Mouse (Mus musculus): ENCODE measurements around the gene Tbl1x. TPM values are rescaled to one million over a fixed set of nuclear protein-coding genes. Genes with fewer than 3 reads are reported as not detected.

The Tbl1x gene
- polyA plus RNA-seq, 3 experiments from 2014 or later, result 25.4 to 31.4 (median 27.7) TPM

GRCm38 (mm10) chrX:77544550-77544949 lies 33.7 kb downstream of the Tbl1x start:
- ATAC-seq, result no peak

DNA sequence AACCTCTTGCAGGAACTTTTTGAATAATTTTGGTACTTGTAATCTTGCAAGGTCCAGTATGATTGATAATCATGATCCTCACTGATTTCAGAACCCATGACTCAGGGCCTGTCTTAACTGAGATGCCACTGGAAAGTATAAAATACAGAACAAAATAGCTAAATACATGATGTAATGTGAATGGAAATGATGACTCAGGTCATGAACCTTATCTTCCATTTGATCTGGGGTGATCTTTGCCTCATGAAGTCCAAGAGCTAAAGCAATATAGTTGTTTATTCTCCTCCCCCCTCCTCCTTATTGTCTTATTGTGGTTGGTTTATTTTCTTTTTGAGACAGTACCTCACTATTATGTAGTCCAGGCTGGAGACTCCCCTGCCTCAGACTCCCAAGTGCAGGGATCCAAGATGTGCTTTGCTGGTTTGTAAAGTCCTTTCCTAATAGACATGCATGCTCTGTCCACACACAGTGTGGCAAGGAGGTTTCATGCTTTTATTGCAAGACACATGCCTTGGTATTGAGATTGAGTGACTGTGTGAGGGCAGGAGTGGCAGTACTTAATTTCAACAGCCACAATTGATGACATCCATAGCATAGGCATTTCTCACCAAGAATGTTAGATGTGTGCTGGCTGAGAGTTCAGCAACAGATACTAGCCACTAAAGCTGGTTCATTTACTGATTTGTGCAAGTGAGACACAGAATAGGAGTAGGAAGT lies 34.7 kb downstream of the Tbl1x start:
- peak; percentile 37 for ATAC-seq

GRCm38 (mm10) chrX:77546448-77546847 lies 35.6 kb downstream of the Tbl1x start:
- ATAC-seq, result peak; percentile 42

- no peak for ATAC-seq
These were observed 38.1 kb downstream of the Tbl1x start for GRCm38 (mm10) chrX:77548951-77549350.

- ATAC-seq, result no peak
These were observed 39.6 kb downstream of the Tbl1x start for GRCm38 (mm10) chrX:77550388-77550787.

GRCm38 (mm10) chrX:77551306-77551705 lies 40.5 kb downstream of the Tbl1x start:
- ATAC-seq, result no peak

DNA sequence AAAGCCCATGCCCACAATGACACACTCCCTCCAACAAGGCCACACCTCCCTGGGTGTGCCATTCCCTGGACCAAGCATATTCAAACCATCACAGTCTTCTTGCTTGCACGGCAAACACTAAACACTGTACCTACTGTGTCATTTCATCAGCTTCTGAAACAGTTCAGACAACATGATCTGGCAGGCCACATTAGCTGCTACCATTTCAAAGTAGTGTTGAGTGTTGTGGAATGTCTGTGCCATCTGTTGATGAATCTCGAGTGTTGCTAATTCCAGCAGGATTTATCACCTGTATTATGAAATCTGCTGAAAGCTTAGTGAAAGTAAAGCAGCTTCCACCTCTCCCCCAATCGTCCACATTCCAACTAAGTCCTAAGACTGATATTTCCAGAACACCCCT lies 41.3 kb downstream of the Tbl1x start:
- ATAC-seq, result no peak

DNA sequence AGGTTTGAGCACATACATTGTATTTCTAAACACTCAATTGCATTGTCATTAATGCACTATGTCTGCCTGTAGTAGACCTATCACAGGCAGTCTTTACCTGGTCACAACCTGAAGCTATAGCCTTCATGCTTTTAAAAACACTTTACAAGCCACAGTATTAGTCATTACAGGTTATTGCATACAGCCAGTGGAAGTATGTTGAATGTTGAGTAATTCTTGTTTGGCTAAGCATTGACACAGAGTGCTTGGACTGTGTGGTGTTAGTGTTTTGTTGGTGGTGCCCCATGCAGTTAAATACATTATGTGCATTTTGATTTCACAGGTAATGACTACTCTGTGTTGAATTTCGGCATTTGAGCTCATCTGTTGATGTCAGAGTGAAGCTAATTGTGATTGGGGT lies 45.2 kb downstream of the Tbl1x start:
- ATAC-seq, result no peak

- ATAC-seq, result no peak
These were observed 48.5 kb downstream of the Tbl1x start for GRCm38 (mm10) chrX:77559199-77559881.

DNA sequence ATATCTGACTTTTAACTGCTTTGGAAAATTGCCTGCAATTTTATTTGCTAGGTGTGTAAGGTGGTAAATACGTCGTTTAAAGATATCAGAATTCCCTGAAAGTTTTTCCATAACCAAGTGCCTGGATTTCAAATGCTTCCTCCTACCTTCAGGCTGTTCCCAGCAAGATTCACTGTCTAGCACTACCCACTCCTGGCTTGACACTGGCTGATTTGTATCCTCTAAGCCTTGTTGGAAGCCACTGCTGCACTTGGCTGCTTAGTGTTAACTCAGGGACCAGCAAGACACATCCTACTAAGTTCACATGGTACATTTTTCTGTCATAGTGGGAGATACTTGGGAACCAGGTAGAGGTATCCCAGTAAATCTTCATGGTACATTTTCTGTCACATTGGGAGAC lies 52.8 kb downstream of the Tbl1x start:
- ATAC-seq, result no peak

DNA sequence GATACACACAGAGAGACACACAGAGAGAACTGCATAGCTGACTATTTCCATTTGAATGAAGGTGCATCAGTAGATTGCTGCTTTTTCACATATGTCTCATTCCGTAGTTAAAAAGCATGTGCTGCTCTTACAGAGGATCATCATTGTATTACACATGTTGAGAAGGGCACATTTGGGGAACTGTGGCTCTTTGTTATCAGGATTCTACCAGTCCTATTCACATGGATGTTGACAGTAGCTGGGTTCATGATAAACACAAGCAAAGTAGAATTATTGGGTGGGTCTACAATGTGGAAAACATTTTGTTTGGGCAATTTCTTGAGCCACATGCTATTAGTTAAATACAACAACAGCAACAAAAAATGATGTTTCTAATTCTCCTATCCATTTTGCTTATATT lies 55.9 kb downstream of the Tbl1x start:
- no peak for ATAC-seq

DNA sequence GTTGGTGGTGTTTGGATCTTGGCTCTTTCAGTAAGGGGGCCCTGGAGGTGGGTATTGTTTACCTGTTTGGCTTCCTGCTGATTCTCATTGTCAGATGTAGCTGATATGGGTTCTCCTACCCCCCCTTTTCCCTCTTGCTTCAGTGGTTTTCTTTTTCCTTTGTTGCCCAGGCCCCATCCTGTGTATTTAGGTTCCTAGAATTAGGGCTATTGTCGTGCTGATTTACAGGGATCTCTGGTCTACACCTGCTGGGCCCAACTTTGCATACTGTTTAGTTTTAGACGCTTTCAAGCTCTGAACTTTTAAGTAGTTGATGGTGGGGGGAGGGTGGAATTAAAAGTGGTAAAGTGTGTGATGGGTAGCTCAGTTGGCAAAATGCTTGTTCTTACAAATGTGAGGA lies 57.2 kb downstream of the Tbl1x start:
- ATAC-seq, result no peak

GRCm38 (mm10) chrX:77573743-77574142 lies 62.9 kb downstream of the Tbl1x start:
- no peak for ATAC-seq

- ATAC-seq, result no peak
These were observed 66.3 kb downstream of the Tbl1x start for GRCm38 (mm10) chrX:77577108-77577507.

DNA sequence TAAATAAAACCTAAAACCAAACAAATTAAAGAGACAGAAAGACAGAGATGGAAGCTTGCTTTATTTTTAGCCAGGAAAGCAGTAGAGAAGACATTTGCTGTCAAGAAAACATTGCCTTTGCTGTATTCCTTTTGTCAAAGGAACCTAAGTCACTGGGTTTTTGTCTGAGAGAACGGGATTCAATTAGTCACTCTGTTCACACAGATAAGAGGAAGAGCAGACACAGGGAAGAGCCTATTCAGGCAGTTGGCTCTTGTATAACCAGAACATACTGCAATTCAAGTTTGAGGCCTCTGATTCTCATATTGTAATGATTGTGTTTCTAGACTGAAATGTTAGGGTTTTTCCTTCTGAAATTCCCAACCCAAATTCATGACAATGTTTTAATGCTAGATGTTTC lies 67.4 kb downstream of the Tbl1x start:
- no peak for ATAC-seq

GRCm38 (mm10) chrX:77579964-77580363 lies 69.2 kb downstream of the Tbl1x start:
- ATAC-seq, result peak; percentile 86

- ATAC-seq, result peak; percentile 76
These were observed 75.2 kb downstream of the Tbl1x start for GRCm38 (mm10) chrX:77585974-77586373.

DNA sequence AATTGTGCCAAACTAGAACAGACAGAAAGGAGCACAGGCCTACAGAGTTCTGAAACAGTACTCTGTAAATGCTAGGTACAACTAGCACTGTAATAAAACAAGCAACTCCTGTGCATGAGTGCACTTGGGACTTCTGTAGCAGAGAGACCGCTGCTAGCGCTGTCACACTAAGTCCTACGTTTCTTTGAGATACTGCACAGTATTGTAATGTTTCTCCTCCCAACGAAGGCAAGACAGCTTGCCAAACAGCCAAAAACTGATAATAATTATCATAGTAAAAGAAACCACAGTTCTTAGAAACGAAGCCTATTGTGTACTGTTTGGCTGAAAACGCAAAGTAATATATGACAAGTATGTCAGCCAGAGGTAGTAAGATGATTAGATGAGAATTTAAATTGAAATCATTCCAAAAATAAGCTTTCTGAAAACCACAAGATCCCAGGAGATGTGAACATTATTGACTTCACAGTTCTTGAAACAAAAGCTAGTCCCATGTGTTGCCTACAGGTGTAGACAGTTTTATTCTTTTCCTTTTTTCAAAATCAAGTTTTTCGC lies 83.9 kb downstream of the Tbl1x start:
- ATAC-seq, result no peak

GRCm38 (mm10) chrX:77597674-77598073 lies 86.9 kb downstream of the Tbl1x start:
- no peak for ATAC-seq

GRCm38 (mm10) chrX:77598736-77599135 lies 87.9 kb downstream of the Tbl1x start:
- ATAC-seq, result no peak

- no peak for ATAC-seq
These were observed 92.9 kb downstream of the Tbl1x start for GRCm38 (mm10) chrX:77603496-77604258.

GRCm38 (mm10) chrX:77607488-77607887 lies 96.7 kb downstream of the Tbl1x start:
- no peak for ATAC-seq
